Mouse (Mus musculus) liver, adult 2 months (tissue): ENCODE measurements around the gene Serp1.

Experiments used
- CTCF ChIP-seq: fragments of 200-500 bp; IDR thresholded peaks from 2 replicates; pipeline ENCODE4 v1.5.1; 2011; ENCODE audit warnings: low read depth, low read length, control low read depth
- POLR2A ChIP-seq: fragments of 200-500 bp; IDR thresholded peaks from 2 replicates; pipeline ENCODE4 v1.6.1; 2011; ENCODE audit warnings: low read length, control low read depth; ENCODE audit not compliant: insufficient read depth; ENCODE audit errors: extremely low read depth

GRCm38 (mm10) chr3:58523386-58523785 lies 2.3 kb downstream of the Serp1 start:
- TF ChIP-seq CTCF (no peak), POLR2A (no peak)
